Mouse (Mus musculus) stomach, embryonic 14.5 days (tissue): ENCODE data around the gene Ccin. TPM values are rescaled to one million over a fixed set of nuclear protein-coding genes. Genes with fewer than 3 reads are reported as not detected.
A peak's percentile ranks its signal among the peaks of the same experiment; 100 is the strongest.

Source experiments
- ATAC-seq: fragments of 200-750 bp; cut with Nextera tagmentation; 2 replicates; pipeline ENCODE4 v1.8.0; 2017; ENCODE audit warnings: low read depth, moderate TSS enrichment; ENCODE audit not compliant: insufficient number of reproducible peaks, insufficient read depth, low FRiP score
- H3K27ac ChIP-seq: fragments of 300-500 bp; sonication (generic); 2 replicates; pipeline ENCODE4 v1.5.1; 2014; ENCODE audit warnings: mild to moderate bottlenecking, low read length, moderate library complexity, mixed read lengths
- H3K27me3 ChIP-seq: fragments of 300-500 bp; sonication (generic); 2 replicates; pipeline ENCODE4 v1.6.1; 2014; ENCODE audit warnings: low read length, control low read depth, mixed read lengths; ENCODE audit not compliant: control insufficient read depth, insufficient read depth
- H3K36me3 ChIP-seq: fragments of 300-500 bp; sonication (generic); 2 replicates; pipeline ENCODE4 v1.6.1; 2014; ENCODE audit warnings: mild to moderate bottlenecking, control low read depth, low read length, moderate library complexity, mixed read lengths; ENCODE audit not compliant: control insufficient read depth, insufficient read depth
- H3K4me1 ChIP-seq: fragments of 300-500 bp; sonication (generic); 2 replicates; pipeline ENCODE4 v1.6.1; 2014; ENCODE audit warnings: low read length, control low read depth, mixed read lengths; ENCODE audit not compliant: control insufficient read depth, insufficient read depth
- H3K4me2 ChIP-seq: fragments of 300-500 bp; sonication (generic); replicated peaks from 2 replicates; pipeline ENCODE4 v1.6.1; 2014; ENCODE audit warnings: low read depth, low read length, control low read depth
- H3K4me3 ChIP-seq: fragments of 300-500 bp; sonication (generic); 2 replicates; pipeline ENCODE4 v1.5.1; 2014; ENCODE audit warnings: low read depth, low read length, control low read depth
- H3K9ac ChIP-seq: fragments of 300-500 bp; sonication (generic); replicated peaks from 2 replicates; pipeline ENCODE4 v1.6.1; 2014; ENCODE audit warnings: low read depth, mild to moderate bottlenecking, control low read depth, low read length, moderate library complexity, mixed read lengths
- H3K9me3 ChIP-seq: fragments of 300-500 bp; sonication (generic); 2 replicates; pipeline ENCODE4 v1.6.1; 2016; ENCODE audit warnings: low read depth, low read length, control low read depth; ENCODE audit not compliant: control insufficient read depth
- WGBS: fragments of 180-500 bp; shearing (Covaris S2); extraction: QIAGEN DNeasy Blood & Tissue Kit; methylation state at CpG from one replicate; pipeline ENCODE4 v1.1.7; 2014; 5-methylcytosine and 5-hydroxymethylcytosine counted together
- polyA plus RNA-seq: library from polyadenylated mRNA; unstranded; fragments of >200 nt; fragmentation: Nextera tagmentation; extraction: Ambion mirVana; gene quantifications from 2 replicates; pipeline ENCODE4 v1.2.1, GENCODE M21; 2014

Ccin gene
- polyA plus RNA-seq, 1 experiment from 2014 or later, result not detected

- Histone ChIP-seq H3K36me3 (no peaks in the 10 kb centered on the region), H3K27ac (no peak overlapping the region), H3K27me3 (no peaks in the 10 kb centered on the region), H3K4me2 (no peak overlapping the region; the same call in 1 of the 2 replicates), H3K9me3 (no peaks in the 10 kb centered on the region), H3K4me3 (no peak overlapping the region), H3K9ac (no peak overlapping the region), H3K4me1 (peaks cover 20% of the 10 kb centered on the region)
- WGBS, result 62% methylated on average over 9 of the region's 9 CpGs
- ATAC-seq, result no peak
Observed at GRCm38 (mm10) chr4:43959523-43960179, 23.6 kb upstream of the Ccin start.

- Histone ChIP-seq H3K4me2 (no peak overlapping the region; the same call in 1 of the 2 replicates), H3K27me3 (no peaks in the 10 kb centered on the region), H3K4me3 (no peak overlapping the region), H3K4me1 (peaks cover 24% of the 10 kb centered on the region), H3K9me3 (no peaks in the 10 kb centered on the region), H3K36me3 (no peaks in the 10 kb centered on the region), H3K9ac (no peak overlapping the region), H3K27ac (no peak overlapping the region)
- no peak for ATAC-seq
- WGBS, result 78% methylated on average over 6 of the region's 6 CpGs
Observed at GRCm38 (mm10) chr4:43960207-43960606, 23.1 kb upstream of the Ccin start.

- H3K36me3 ChIP-seq, result no peaks in the 10 kb centered on the region
- H3K27ac ChIP-seq, result peak overlapping the region; percentile 15; the same call in 1 of the 2 replicates
- no peak overlapping the region for H3K4me2 ChIP-seq
- H3K9me3 ChIP-seq, result no peaks in the 10 kb centered on the region
- no peaks in the 10 kb centered on the region for H3K27me3 ChIP-seq
- peak; percentile 61; the same call in 1 of the 2 replicates for ATAC-seq
- no peak overlapping the region for H3K4me3 ChIP-seq
- peaks cover 26% of the 10 kb centered on the region for H3K4me1 ChIP-seq
- 49% methylated on average over 2 of the region's 2 CpGs for WGBS
- H3K9ac ChIP-seq, result no peak overlapping the region
Observed at GRCm38 (mm10) chr4:43964326-43964833, 18.9 kb upstream of the Ccin start.

- peak overlapping the region; percentile 52; the same call in 1 of the 2 replicates for H3K27ac ChIP-seq
- 49% methylated on average over 4 of the region's 4 CpGs for WGBS
Observed at GRCm38 (mm10) chr4:43964951-43965684, 18.2 kb upstream of the Ccin start.

GRCm38 (mm10) chr4:43965856-43966535 lies 17.3 kb upstream of the Ccin start:
- H3K27me3 ChIP-seq, result no peaks in the 10 kb centered on the region
- H3K36me3 ChIP-seq, result no peaks in the 10 kb centered on the region; the same call in 1 of the 2 replicates
- H3K4me1 ChIP-seq, result peaks cover 22% of the 10 kb centered on the region; the same call in 1 of the 2 replicates
- no peak overlapping the region for H3K4me3 ChIP-seq
- H3K4me2 ChIP-seq, result no peak overlapping the region
- no peaks in the 10 kb centered on the region for H3K9me3 ChIP-seq
- no peak overlapping the region for H3K9ac ChIP-seq
- WGBS, result 75% methylated on average over 7 of the region's 7 CpGs
- peak overlapping the region; percentile 52; the same call in 1 of the 2 replicates for H3K27ac ChIP-seq
- no peak for ATAC-seq

More at GRCm38 (mm10) chr4:43964951-43965684, 18.2 kb upstream of the Ccin start:
- H3K4me2 ChIP-seq, result no peak overlapping the region
- peaks cover 23% of the 10 kb centered on the region; the same call in 1 of the 2 replicates for H3K4me1 ChIP-seq
- no peaks in the 10 kb centered on the region for H3K36me3 ChIP-seq
- no peak for ATAC-seq
- no peaks in the 10 kb centered on the region for H3K27me3 ChIP-seq
- H3K9me3 ChIP-seq, result no peaks in the 10 kb centered on the region
- H3K4me3 ChIP-seq, result no peak overlapping the region
- H3K9ac ChIP-seq, result no peak overlapping the region

- peak overlapping the region; percentile 67 for H3K27ac ChIP-seq
- no peaks in the 10 kb centered on the region; the same call in 1 of the 2 replicates for H3K36me3 ChIP-seq
- H3K4me1 ChIP-seq, result peaks cover 37% of the 10 kb centered on the region
- no peak for ATAC-seq
- H3K4me3 ChIP-seq, result no peak overlapping the region
- H3K27me3 ChIP-seq, result no peaks in the 10 kb centered on the region
- H3K4me2 ChIP-seq, result no peak overlapping the region
- no peaks in the 10 kb centered on the region for H3K9me3 ChIP-seq
- WGBS, result 41% methylated on average over 13 of the region's 13 CpGs
- no peak overlapping the region for H3K9ac ChIP-seq
Observed at GRCm38 (mm10) chr4:43968650-43969049, 14.6 kb upstream of the Ccin start.

- 17% methylated on average over 4 of the region's 4 CpGs for WGBS
- Histone ChIP-seq H3K27ac (0 out of 2 replicates have a peak overlapping the region, but pooled peaks have one; percentile 11), H3K27me3 (no peaks in the 10 kb centered on the region), H3K4me2 (no peak overlapping the region), H3K9ac (peak overlapping the region; percentile 21; the same call in 1 of the 2 replicates), H3K9me3 (no peaks in the 10 kb centered on the region), H3K4me3 (no peak overlapping the region), H3K36me3 (no peaks in the 10 kb centered on the region; the same call in 1 of the 2 replicates), H3K4me1 (peaks cover 37% of the 10 kb centered on the region)
- no peak for ATAC-seq
Observed at GRCm38 (mm10) chr4:43969373-43969772, 13.9 kb upstream of the Ccin start.
